Mouse (Mus musculus) frontal cortex, postnatal 36 days (tissue): ENCODE data around the gene Dusp1.
A peak's percentile ranks its signal among the peaks of the same experiment; 100 is the strongest.

Experiments
- DNase-seq, 2 experiments: peaks; one replicate each; pipeline ENCODE4 v3.0.0; 2022; ENCODE audit warnings: low spot score in 2 of 2

The Dusp1 gene

DNA sequence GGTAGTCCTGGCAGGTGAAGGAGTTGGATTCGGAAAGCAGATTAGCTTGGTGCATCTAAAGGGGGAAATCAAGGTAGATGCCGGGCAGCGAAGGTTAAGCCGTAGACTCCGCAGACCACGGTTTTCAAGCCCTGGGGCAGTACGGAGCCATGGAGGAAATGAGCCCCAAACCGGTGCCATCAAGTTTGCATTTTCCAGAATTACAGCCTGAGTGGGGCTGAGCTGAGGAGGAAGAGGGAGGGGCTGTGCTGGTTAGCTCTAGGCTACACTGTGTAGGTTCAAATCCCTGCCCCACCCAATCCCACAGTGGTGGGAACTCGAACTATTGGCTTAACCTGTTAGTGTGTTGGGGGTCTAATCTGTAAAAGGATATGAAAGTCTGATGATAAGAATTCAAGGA is 97.4 kb downstream of the Dusp1 start:
- DNase-seq: no peak

DNA sequence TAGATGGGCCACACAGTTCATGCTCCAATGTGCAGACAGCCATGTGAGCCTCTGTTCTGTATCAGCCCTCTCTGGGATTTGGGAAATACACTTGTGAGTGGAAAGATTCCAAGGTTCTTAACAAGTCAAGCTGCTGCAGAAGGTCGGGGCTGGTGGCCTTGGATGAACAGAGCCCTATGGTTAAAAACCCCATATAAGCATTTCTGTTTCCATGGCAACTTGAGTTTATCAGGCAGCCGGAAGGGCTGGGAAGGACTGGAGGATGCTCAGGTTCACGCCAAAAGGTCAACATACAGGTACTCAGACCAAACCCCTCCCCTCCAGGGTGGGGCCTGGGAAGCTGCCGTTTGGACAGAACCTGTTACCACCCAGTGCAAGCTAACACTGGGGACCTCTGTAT is 97.9 kb downstream of the Dusp1 start:
- no peak for DNase-seq

DNA sequence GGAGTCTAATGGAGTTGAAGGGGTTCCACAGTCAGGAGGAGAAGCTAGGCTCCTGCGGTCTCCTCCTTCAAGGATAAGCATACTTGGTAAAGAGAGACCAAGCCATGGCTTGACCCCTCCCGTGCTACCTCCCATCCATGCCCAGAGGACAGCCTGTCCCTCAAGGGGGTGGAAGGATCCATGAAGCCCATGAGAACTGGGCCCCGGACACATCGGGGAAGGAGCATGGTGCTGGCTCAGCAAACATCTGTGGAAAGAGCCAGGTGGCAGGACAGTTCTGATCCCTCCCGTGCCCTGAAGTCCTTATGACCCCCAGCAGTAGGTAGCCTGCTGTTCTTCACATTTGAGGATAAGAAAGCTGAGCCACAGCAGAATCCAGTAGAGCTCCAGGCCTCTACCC is 98.5 kb downstream of the Dusp1 start:
- DNase-seq: no peak

DNA sequence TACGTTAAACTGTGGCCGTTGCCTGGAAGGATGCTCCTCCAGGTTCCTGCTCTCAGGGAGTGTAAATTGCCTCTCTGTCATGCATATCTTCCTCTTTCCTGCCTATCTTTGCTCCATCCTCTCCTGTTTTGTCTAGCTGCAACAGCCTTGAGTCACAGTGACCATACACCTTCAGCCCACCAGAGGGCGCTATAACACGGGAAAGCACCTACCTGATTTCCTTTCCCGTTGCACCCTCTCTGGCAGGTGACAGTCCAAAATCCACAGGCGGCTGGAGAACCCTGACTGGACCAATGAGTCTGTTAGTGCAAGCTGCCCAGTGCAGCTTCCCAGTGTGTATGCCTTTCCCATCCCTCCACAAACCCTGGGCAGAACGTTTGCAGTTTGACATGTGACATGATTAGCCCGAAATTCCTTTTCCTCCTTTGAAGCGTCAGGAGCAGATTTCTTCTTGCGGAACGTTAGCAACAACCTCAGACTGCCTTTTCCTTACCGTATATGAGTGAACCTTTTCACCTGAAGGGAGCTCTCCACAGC is 99.2 kb downstream of the Dusp1 start:
- DNase-seq: peak; percentile 77 to 80

DNA sequence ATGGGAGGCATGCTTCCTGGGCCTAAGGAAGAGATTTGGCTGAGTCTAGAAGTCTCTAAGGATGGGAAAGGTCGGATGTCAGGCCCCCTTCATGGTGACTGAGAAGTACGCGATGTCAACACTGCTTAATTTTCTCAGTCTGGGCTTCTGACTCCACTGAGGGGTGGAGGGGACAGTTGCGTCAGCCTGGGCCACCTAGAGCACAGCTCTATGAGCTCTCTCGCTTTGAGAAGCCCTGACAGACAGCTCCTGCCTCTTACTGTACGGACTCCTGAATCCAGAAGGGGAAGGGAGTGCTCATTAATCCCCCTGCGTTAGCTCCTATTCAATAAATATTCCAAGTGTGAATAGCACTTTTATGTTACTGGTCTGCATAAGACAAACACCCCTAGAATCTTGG is 103.9 kb downstream of the Dusp1 start:
- DNase-seq: no peak

DNA sequence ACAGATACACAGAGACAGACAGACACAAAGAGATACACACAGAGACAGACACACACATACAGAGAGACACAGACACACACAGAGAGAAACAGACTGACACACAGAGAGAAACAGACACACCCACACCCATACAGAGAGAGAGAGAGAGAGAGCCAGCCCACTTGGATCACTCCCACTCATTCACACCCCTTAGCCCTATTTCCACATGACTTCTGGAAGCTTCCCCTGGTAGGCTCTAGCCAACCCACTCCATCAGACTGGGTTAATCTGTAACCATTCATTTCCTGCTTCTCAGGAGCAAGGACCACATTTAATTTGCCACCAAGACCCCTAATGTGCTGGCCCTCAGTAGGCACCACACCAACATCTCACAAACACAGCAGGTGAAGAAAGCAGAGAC is 104.4 kb downstream of the Dusp1 start:
- no peak for DNase-seq
